Mouse (Mus musculus): ENCODE data around the gene Grem2. TPM values are rescaled to one million over a fixed set of nuclear protein-coding genes. Genes with fewer than 3 reads are reported as not detected.

Grem2 gene
- 3.6 and 4.4 TPM in 2 replicates for polyA plus RNA-seq (2021; fragmentation: Nextera tagmentation)
- long read RNA-seq, experiment 1, transcript Grem2-201 (2 exons, 3,745 nt) = major isoform, 10 of 17 reads
- long read RNA-seq, experiment 1, partial matches to known transcripts = 0 of 17 reads
- long read RNA-seq, experiment 1, other reads (novel, unspliced or antisense) = 7 of 17 reads
- long read RNA-seq, experiment 2, partial matches to known transcripts = 0 of 7 reads
- long read RNA-seq, experiment 2, other reads (novel, unspliced or antisense) = 6 of 7 reads

GRCm38 (mm10) chr1:174921298-174921955 lies at the start of gene Grem2:
Gene Grem2, minus strand, starts transcription at chr1:174921819.

